ENCODE assay signal across 20 mouse cellular contexts in genomic region chr2:73941281-73941680, GRCm38 (mm10). TPM values are rescaled to one million over a fixed set of nuclear protein-coding genes. Genes with fewer than 3 reads are reported as not detected.
DNase-seq lines count a peak whose midpoint lies in the region; ATAC-seq and TF ChIP-seq lines count a peak whose summit lies in the region.
"Had no signal": no experiment of that assay in that cellular context is flagged by ENCODE, and none has a peak within 500 bp of the region (broad histone marks: within the 10 kb centered on the region; RNA-seq: fewer than 3 reads in every experiment).

No protein-coding gene starts in this region.

- no peaks in the 10 kb centered on the region for H3K27me3 ChIP-seq in liver, adult 2 months (ENCODE audit: control insufficient read depth, insufficient read depth, low read length)
- no peaks in the 10 kb centered on the region for H3K27me3 ChIP-seq in liver, embryonic 11.5 days (replicated peaks; ENCODE audit: control insufficient read depth, insufficient read depth, low read length)
- H3K27me3 ChIP-seq: CH12.LX had no signal

- H3K4me1 ChIP-seq in liver, adult 2 months (ENCODE audit: control insufficient read depth, insufficient read depth, low read length) = peaks cover 5% of the 10 kb centered on the region; the same call in 1 of the 2 replicates
- no peaks in the 10 kb centered on the region for H3K4me1 ChIP-seq in liver, embryonic 11.5 days (replicated peaks; ENCODE audit: control insufficient read depth, insufficient read depth, low read length)

- H3K9ac ChIP-seq in liver, adult 2 months (ENCODE audit: low read depth, low read length) = no peak overlapping the region
- H3K9ac ChIP-seq in liver, embryonic 11.5 days (ENCODE audit: low read depth, low read length) = no peak overlapping the region

- H3K9me3 ChIP-seq in liver, embryonic 11.5 days (ENCODE audit: control insufficient read depth, low read length) = no peaks in the 10 kb centered on the region
- H3K9me3 ChIP-seq: G1E had no signal

- peak; percentile 74 for DNase-seq in liver, adult 2 months (ENCODE audit: extremely low read depth, low read depth, low spot score)
- DNase-seq in liver, embryonic 11.5 days (ENCODE audit: low spot score) = no peak
- peak; percentile 70 for DNase-seq in adipocyte (ENCODE audit: low spot score)
- no peak for DNase-seq in cerebellum, adult 18-20 months
- DNase-seq: adrenal gland, adult 2 months; adrenal gland, adult 8-10 months; adrenal gland, postnatal 10 days; adrenal gland, postnatal 14 days; adrenal gland, postnatal 25 days; adrenal gland, postnatal 36 days; B cell, adult 2 months; cerebellum, adult 11 months; cerebellum, adult 11-12 months; cerebellum, adult 2 months; cerebellum, adult 8-10 months had no signal

- no peak for TF ChIP-seq POLR2A in liver, adult 2 months (IDR thresholded peaks at IDR 0.05; ENCODE audit: extremely low read depth, insufficient read depth, low read length)

- no peak overlapping the region for H3K4me2 ChIP-seq in liver, embryonic 11.5 days

- H3K79me2 ChIP-seq in liver, adult 2 months (ENCODE audit: control insufficient read depth, insufficient read depth, low read length) = no peaks in the 10 kb centered on the region

- no peak overlapping the region for H3K4me3 ChIP-seq in liver, adult 2 months (ENCODE audit: insufficient read depth, low read depth, low read length)
- H3K4me3 ChIP-seq in liver, embryonic 11.5 days (ENCODE audit: low read depth, low read length) = no peak overlapping the region

- no peaks in the 10 kb centered on the region for H3K36me3 ChIP-seq in liver, adult 2 months (ENCODE audit: control insufficient read depth, insufficient read depth, low read length)
- no peaks in the 10 kb centered on the region for H3K36me3 ChIP-seq in liver, embryonic 11.5 days (ENCODE audit: control insufficient read depth, insufficient read depth, low read length)
- H3K36me3 ChIP-seq: G1E had no signal

- no peak for ATAC-seq in liver, embryonic 11.5 days (replicated peaks; ENCODE audit: low FRiP score)
- ATAC-seq: activated CD4-positive, CD25-positive, alpha-beta regulatory T cell, adult 4 months; CD4-positive, CD25-positive, alpha-beta regulatory T cell, adult 4 months; Patski had no signal

- TF ChIP-seq CTCF in liver, adult 2 months (IDR thresholded peaks at IDR 0.05; ENCODE audit: low read depth, low read length) = no peak

- 27% methylated on average over 1 of the region's 1 CpGs for WGBS in liver, adult 2 months
- 47% methylated on average over 1 of the region's 1 CpGs for WGBS in liver, embryonic 11.5 days

- H3K27ac ChIP-seq in liver, adult 2 months (replicated peaks; ENCODE audit: insufficient read depth, low read depth, low read length) = no peak overlapping the region
- no peak overlapping the region for H3K27ac ChIP-seq in liver, embryonic 11.5 days (ENCODE audit: low read depth, low read length)

RNA-seq across cellular contexts. Expression of gene Atp5g3, which starts 30.2 kb away (rescaled TPM):
- total RNA-seq in liver, adult 2 months (2014; rRNA removed) = 380 and 510 TPM in 2 replicates
- polyA plus RNA-seq in liver, adult 2 months (2012; rRNA removed) = 749 and 835 TPM in 2 replicates
- 1,057 and 1,087 TPM in 2 replicates for polyA plus RNA-seq in liver, embryonic 11.5 days (2014; fragmentation: Nextera tagmentation; extraction: Ambion mirVana)

RNA-seq across cellular contexts. Expression of gene Atf2, which starts 48.8 kb away (rescaled TPM):
- 15.4 and 17.3 TPM in 2 replicates for total RNA-seq in liver, adult 2 months (2014; rRNA removed)
- 6.8 and 7.1 TPM in 2 replicates for polyA plus RNA-seq in liver, adult 2 months (2012; rRNA removed)
- polyA plus RNA-seq in liver, embryonic 11.5 days (2014; fragmentation: Nextera tagmentation; extraction: Ambion mirVana) = 46.8 and 47.2 TPM in 2 replicates

Comparison
In these comparisons a context has a peak if more than half of its experiments do, and no peak if none do; other contexts are left out.
1. DNase-seq: peak in liver, adult 2 months (single experiment) and adipocyte (single experiment); none in liver, embryonic 11.5 days (single experiment) and cerebellum, adult 18-20 months (0 of 2).